Mouse (Mus musculus) cerebellum, adult 11-12 months (tissue): ENCODE measurements around the gene Nudt3.

Experiments used
- DNase-seq: peaks from one replicate; pipeline ENCODE4 v3.0.0; 2022

Nudt3 gene

GRCm38 (mm10) chr17:27564391-27565162 is 58.7 kb downstream of the Nudt3 start:
- DNase-seq: peak; percentile 73

GRCm38 (mm10) chr17:27563771-27564244 is 59.5 kb downstream of the Nudt3 start:
- DNase-seq: peak; percentile 77

- DNase-seq: peak; percentile 57
Measured at GRCm38 (mm10) chr17:27561809-27562526, 61.3 kb downstream of the Nudt3 start.

GRCm38 (mm10) chr17:27560926-27561480 is 62.3 kb downstream of the Nudt3 start:
- no peak for DNase-seq

GRCm38 (mm10) chr17:27559596-27559995 is 63.7 kb downstream of the Nudt3 start:
- DNase-seq: no peak

- DNase-seq: peak; percentile 63
Measured at GRCm38 (mm10) chr17:27558845-27559244, 64.5 kb downstream of the Nudt3 start.

- peak; percentile 82 for DNase-seq
Measured at GRCm38 (mm10) chr17:27557927-27558661, 65.2 kb downstream of the Nudt3 start.

GRCm38 (mm10) chr17:27557181-27557926 is 65.9 kb downstream of the Nudt3 start:
- peak; percentile 72 for DNase-seq

- DNase-seq: peak; percentile 90
Measured at GRCm38 (mm10) chr17:27556315-27557011, 66.8 kb downstream of the Nudt3 start, which contains the start of gene Hmga1. TSS of gene Hmga1 (plus strand) at chr17:27556497.

- peak; percentile 78 for DNase-seq
Measured at GRCm38 (mm10) chr17:27555512-27556172, 67.7 kb downstream of the Nudt3 start.

- peak; percentile 74 for DNase-seq
Measured at GRCm38 (mm10) chr17:27555075-27555511, 68.2 kb downstream of the Nudt3 start.

GRCm38 (mm10) chr17:27554062-27554960 is 69.0 kb downstream of the Nudt3 start:
- DNase-seq: no peak

- DNase-seq: peak; percentile 72
Measured at GRCm38 (mm10) chr17:27552215-27553201, 70.8 kb downstream of the Nudt3 start.

GRCm38 (mm10) chr17:27551393-27551940 is 71.8 kb downstream of the Nudt3 start:
- no peak for DNase-seq

- no peak for DNase-seq
Measured at GRCm38 (mm10) chr17:27549234-27549633, 74.1 kb downstream of the Nudt3 start.

GRCm38 (mm10) chr17:27547253-27547868 is 75.9 kb downstream of the Nudt3 start:
- no peak for DNase-seq

GRCm38 (mm10) chr17:27546574-27547085 is 76.7 kb downstream of the Nudt3 start:
- DNase-seq: no peak
